Comparison of ENCODE assay signal across 25 mouse cellular contexts in the genomic region with DNA sequence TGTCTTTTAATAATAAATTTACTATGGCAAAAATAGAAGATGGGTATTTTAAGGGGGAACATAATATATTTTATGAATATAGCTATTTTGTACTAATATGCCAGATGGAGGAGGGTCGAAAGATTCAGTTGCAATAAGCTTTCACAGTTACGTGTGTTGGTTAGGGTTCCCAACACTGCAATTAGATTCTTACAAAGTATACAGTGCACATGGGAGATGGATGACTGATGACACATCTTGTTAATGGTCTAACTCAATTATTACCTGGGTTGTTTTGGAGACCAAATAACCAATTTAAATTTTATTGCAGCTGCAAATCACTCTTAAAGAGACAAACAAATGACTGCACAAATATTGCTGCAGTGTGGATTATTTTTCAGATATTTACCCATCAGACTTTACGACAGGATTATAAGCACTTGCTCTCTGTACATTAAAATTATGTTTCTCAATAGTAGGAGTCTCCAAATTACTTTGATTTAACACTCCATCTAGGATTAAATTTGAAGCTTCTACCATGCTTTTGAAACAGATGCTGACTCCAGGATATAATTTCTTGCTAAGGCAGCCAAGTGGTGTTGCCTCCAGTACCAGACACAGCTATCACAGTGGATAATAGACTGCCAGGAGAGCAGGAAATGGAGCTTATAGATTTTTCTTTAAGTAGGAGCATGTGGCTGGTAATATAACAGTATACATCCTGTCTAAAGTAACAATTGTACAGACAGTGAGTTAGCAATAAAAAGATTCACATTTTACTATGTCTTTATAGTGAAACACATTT.
DNase-seq lines count a peak whose midpoint lies in the region; ATAC-seq and TF ChIP-seq lines count a peak whose summit lies in the region.
"Had no signal": no experiment of that assay in that cellular context is flagged by ENCODE, and none has a peak within 500 bp of the region (broad histone marks: within the 10 kb centered on the region; RNA-seq: fewer than 3 reads in every experiment).

No protein-coding gene starts in this region.

- peak; percentile 83 for ATAC-seq in hindbrain, embryonic 13.5 days (ENCODE audit: low FRiP score)
- ATAC-seq in hindbrain, postnatal 0 days = no peak
- peak; percentile 73 for ATAC-seq in hindbrain, embryonic 16.5 days
- no peak for ATAC-seq in hindbrain, embryonic 11.5 days (ENCODE audit: low FRiP score)
- peak; percentile 87 for ATAC-seq in neural tube, embryonic 12.5 days (ENCODE audit: low FRiP score, low read depth)
- ATAC-seq in neural tube, embryonic 15.5 days (ENCODE audit: low FRiP score) = peak; percentile 94
- no peak for ATAC-seq in forebrain, embryonic 12.5 days (ENCODE audit: low FRiP score)
- ATAC-seq: activated CD4-positive, CD25-positive, alpha-beta regulatory T cell, adult 4 months; CD4-positive, CD25-positive, alpha-beta regulatory T cell, adult 4 months; forebrain, embryonic 14.5 days; Patski had no signal

- no peaks in the 10 kb centered on the region for H3K4me1 ChIP-seq in hindbrain, embryonic 13.5 days (replicated peaks)
- no peaks in the 10 kb centered on the region for H3K4me1 ChIP-seq in hindbrain, postnatal 0 days (ENCODE audit: insufficient read depth, low read length)
- no peaks in the 10 kb centered on the region for H3K4me1 ChIP-seq in hindbrain, embryonic 16.5 days (ENCODE audit: control insufficient read depth, insufficient read depth, low read depth, low read length)
- H3K4me1 ChIP-seq in hindbrain, embryonic 11.5 days (replicated peaks; ENCODE audit: control insufficient read depth, insufficient read depth, low read length) = no peaks in the 10 kb centered on the region
- no peaks in the 10 kb centered on the region for H3K4me1 ChIP-seq in neural tube, embryonic 12.5 days
- H3K4me1 ChIP-seq in neural tube, embryonic 15.5 days = no peaks in the 10 kb centered on the region
- no peaks in the 10 kb centered on the region for H3K4me1 ChIP-seq in forebrain, embryonic 12.5 days
- H3K4me1 ChIP-seq: embryonic facial prominence, embryonic 10.5 days; embryonic facial prominence, embryonic 12.5 days had no signal

- H3K9me3 ChIP-seq in hindbrain, embryonic 13.5 days = no peaks in the 10 kb centered on the region
- H3K9me3 ChIP-seq in hindbrain, postnatal 0 days (ENCODE audit: low read length) = no peaks in the 10 kb centered on the region
- no peaks in the 10 kb centered on the region for H3K9me3 ChIP-seq in hindbrain, embryonic 16.5 days (ENCODE audit: control insufficient read depth, low read length)
- no peaks in the 10 kb centered on the region for H3K9me3 ChIP-seq in hindbrain, embryonic 11.5 days (ENCODE audit: control insufficient read depth, low read length)
- no peaks in the 10 kb centered on the region for H3K9me3 ChIP-seq in neural tube, embryonic 12.5 days
- H3K9me3 ChIP-seq in neural tube, embryonic 15.5 days (replicated peaks) = no peaks in the 10 kb centered on the region
- no peaks in the 10 kb centered on the region for H3K9me3 ChIP-seq in forebrain, embryonic 12.5 days
- H3K9me3 ChIP-seq: embryonic facial prominence, embryonic 10.5 days; embryonic facial prominence, embryonic 12.5 days; G1E had no signal

- no peak for DNase-seq in hindbrain, postnatal 0 days (ENCODE audit: low spot score)
- DNase-seq in hindbrain, embryonic 11.5 days (ENCODE audit: low spot score) = no peak
- no peak for DNase-seq in neural tube, embryonic 10.5 days (ENCODE audit: extremely low spot score, low spot score)
- DNase-seq: adrenal gland, adult 8-10 months; adrenal gland, postnatal 14 days; adrenal gland, postnatal 36 days; B cell, adult 2 months; cerebellum, adult 11-12 months; cerebellum, adult 2 months; cerebellum, adult 9-10 months; cerebellum, postnatal 10 days; cerebellum, postnatal 25 days had no signal

- no peaks in the 10 kb centered on the region for H3K36me3 ChIP-seq in hindbrain, embryonic 13.5 days
- no peaks in the 10 kb centered on the region for H3K36me3 ChIP-seq in hindbrain, postnatal 0 days (ENCODE audit: insufficient read depth, low read length)
- H3K36me3 ChIP-seq in hindbrain, embryonic 16.5 days (ENCODE audit: control insufficient read depth, insufficient read depth, low read length) = no peaks in the 10 kb centered on the region
- H3K36me3 ChIP-seq in hindbrain, embryonic 11.5 days (ENCODE audit: control insufficient read depth, insufficient read depth, low read length) = no peaks in the 10 kb centered on the region
- H3K36me3 ChIP-seq in neural tube, embryonic 12.5 days = no peaks in the 10 kb centered on the region
- no peaks in the 10 kb centered on the region for H3K36me3 ChIP-seq in neural tube, embryonic 15.5 days
- H3K36me3 ChIP-seq in forebrain, embryonic 12.5 days (replicated peaks) = no peaks in the 10 kb centered on the region
- H3K36me3 ChIP-seq: embryonic facial prominence, embryonic 10.5 days; embryonic facial prominence, embryonic 12.5 days; G1E had no signal

- TF ChIP-seq CTCF in hindbrain, postnatal 0 days (IDR thresholded peaks at IDR 0.05; ENCODE audit: low read depth) = no peak

- H3K27ac ChIP-seq in hindbrain, embryonic 13.5 days = no peak overlapping the region
- H3K27ac ChIP-seq in hindbrain, postnatal 0 days = no peak overlapping the region
- no peak overlapping the region for H3K27ac ChIP-seq in hindbrain, embryonic 16.5 days (ENCODE audit: low read depth, low read length)
- no peak overlapping the region for H3K27ac ChIP-seq in hindbrain, embryonic 11.5 days (ENCODE audit: low read depth, low read length)
- H3K27ac ChIP-seq in neural tube, embryonic 12.5 days = no peak overlapping the region
- H3K27ac ChIP-seq in neural tube, embryonic 15.5 days (replicated peaks) = no peak overlapping the region
- no peak overlapping the region for H3K27ac ChIP-seq in forebrain, embryonic 12.5 days
- H3K27ac ChIP-seq: embryonic facial prominence, embryonic 10.5 days; embryonic facial prominence, embryonic 12.5 days had no signal

- WGBS in hindbrain, embryonic 13.5 days = 56% methylated on average over 3 of the region's 3 CpGs
- WGBS in hindbrain, postnatal 0 days = 76% methylated on average over 3 of the region's 3 CpGs
- 63% methylated on average over 3 of the region's 3 CpGs for WGBS in hindbrain, embryonic 16.5 days
- WGBS in hindbrain, embryonic 11.5 days = 79% methylated on average over 3 of the region's 3 CpGs
- 56% methylated on average over 3 of the region's 3 CpGs for WGBS in neural tube, embryonic 12.5 days
- WGBS in neural tube, embryonic 15.5 days = 27% methylated on average over 3 of the region's 3 CpGs
- WGBS in forebrain, embryonic 12.5 days = 84% methylated on average over 3 of the region's 3 CpGs

- no peaks in the 10 kb centered on the region for H3K27me3 ChIP-seq in hindbrain, embryonic 13.5 days
- no peaks in the 10 kb centered on the region for H3K27me3 ChIP-seq in hindbrain, postnatal 0 days (ENCODE audit: insufficient read depth, low read length)
- H3K27me3 ChIP-seq in hindbrain, embryonic 16.5 days (replicated peaks; ENCODE audit: control insufficient read depth, insufficient read depth, low read length) = no peaks in the 10 kb centered on the region
- H3K27me3 ChIP-seq in hindbrain, embryonic 11.5 days (ENCODE audit: control insufficient read depth, insufficient read depth, low read length) = no peaks in the 10 kb centered on the region
- no peaks in the 10 kb centered on the region for H3K27me3 ChIP-seq in neural tube, embryonic 12.5 days (replicated peaks)
- no peaks in the 10 kb centered on the region for H3K27me3 ChIP-seq in neural tube, embryonic 15.5 days (replicated peaks)
- no peaks in the 10 kb centered on the region for H3K27me3 ChIP-seq in forebrain, embryonic 12.5 days
- H3K27me3 ChIP-seq: CH12.LX; embryonic facial prominence, embryonic 12.5 days; Patski had no signal

- no peak overlapping the region for H3K9ac ChIP-seq in hindbrain, embryonic 13.5 days
- H3K9ac ChIP-seq in hindbrain, postnatal 0 days (replicated peaks; ENCODE audit: low read length) = no peak overlapping the region
- H3K9ac ChIP-seq in hindbrain, embryonic 16.5 days (ENCODE audit: low read depth, low read length) = no peak overlapping the region
- H3K9ac ChIP-seq in hindbrain, embryonic 11.5 days (ENCODE audit: low read depth, low read length) = no peak overlapping the region
- H3K9ac ChIP-seq in neural tube, embryonic 12.5 days = no peak overlapping the region
- no peak overlapping the region for H3K9ac ChIP-seq in neural tube, embryonic 15.5 days (replicated peaks)
- H3K9ac ChIP-seq in forebrain, embryonic 12.5 days = no peak overlapping the region
- H3K9ac ChIP-seq: embryonic facial prominence, embryonic 12.5 days had no signal

- H3K4me3 ChIP-seq in hindbrain, embryonic 13.5 days = no peak overlapping the region
- H3K4me3 ChIP-seq in hindbrain, postnatal 0 days (ENCODE audit: low read length) = no peak overlapping the region
- no peak overlapping the region for H3K4me3 ChIP-seq in hindbrain, embryonic 16.5 days (ENCODE audit: low read length)
- H3K4me3 ChIP-seq in hindbrain, embryonic 11.5 days (ENCODE audit: low read depth, low read length) = no peak overlapping the region
- H3K4me3 ChIP-seq in neural tube, embryonic 12.5 days = no peak overlapping the region
- no peak overlapping the region for H3K4me3 ChIP-seq in neural tube, embryonic 15.5 days (replicated peaks)
- H3K4me3 ChIP-seq in forebrain, embryonic 12.5 days (replicated peaks) = no peak overlapping the region
- H3K4me3 ChIP-seq: embryonic facial prominence, embryonic 10.5 days; embryonic facial prominence, embryonic 12.5 days had no signal

- H3K4me2 ChIP-seq in hindbrain, embryonic 13.5 days = no peak overlapping the region
- H3K4me2 ChIP-seq in hindbrain, postnatal 0 days (ENCODE audit: low read depth, low read length) = no peak overlapping the region
- H3K4me2 ChIP-seq in hindbrain, embryonic 16.5 days (ENCODE audit: low read length) = no peak overlapping the region
- no peak overlapping the region for H3K4me2 ChIP-seq in hindbrain, embryonic 11.5 days (replicated peaks; ENCODE audit: low read depth, low read length)
- H3K4me2 ChIP-seq in neural tube, embryonic 12.5 days (replicated peaks) = no peak overlapping the region
- no peak overlapping the region for H3K4me2 ChIP-seq in neural tube, embryonic 15.5 days
- no peak overlapping the region for H3K4me2 ChIP-seq in forebrain, embryonic 12.5 days
- H3K4me2 ChIP-seq: embryonic facial prominence, embryonic 12.5 days had no signal

Comparison
In these comparisons a context has a peak if more than half of its experiments do, and no peak if none do; other contexts are left out.
1. ATAC-seq: peak in hindbrain, embryonic 13.5 days (single experiment), hindbrain, embryonic 16.5 days (single experiment), neural tube, embryonic 12.5 days (single experiment) and neural tube, embryonic 15.5 days (single experiment); none in hindbrain, postnatal 0 days (single experiment), hindbrain, embryonic 11.5 days (single experiment) and forebrain, embryonic 12.5 days (single experiment).